Mouse (Mus musculus): Measurements from ENCODE around the gene Mlf1. TPM values are rescaled to one million over a fixed set of nuclear protein-coding genes. Genes with fewer than 3 reads are reported as not detected.

The Mlf1 gene
- polyA plus RNA-seq, 1 experiment from 2014 or later = 18.8 TPM

GRCm38 (mm10) chr3:67367481-67367880 lies 6.4 kb upstream of the Mlf1 start:
- no peak overlapping the region for H3K4me2 ChIP-seq
- H3K36me3 ChIP-seq = no peaks in the 10 kb centered on the region
- 56% methylated on average over 6 of the region's 6 CpGs for WGBS
- H3K9me3 ChIP-seq = no peaks in the 10 kb centered on the region
- ATAC-seq (ENCODE audit: insufficient number of reproducible peaks, low FRiP score, low TSS enrichment, low read depth) = no peak
- H3K4me1 ChIP-seq = no peaks in the 10 kb centered on the region
- H3K27me3 ChIP-seq = no peaks in the 10 kb centered on the region
- H3K4me3 ChIP-seq = no peak overlapping the region
- no peak overlapping the region for H3K9ac ChIP-seq
- H3K27ac ChIP-seq = no peak overlapping the region

- ATAC-seq (ENCODE audit: insufficient number of reproducible peaks, low FRiP score, low TSS enrichment, low read depth) = no peak
- no peaks in the 10 kb centered on the region for H3K9me3 ChIP-seq
- H3K4me3 ChIP-seq = no peak overlapping the region
- no peak overlapping the region for H3K4me2 ChIP-seq
- H3K27me3 ChIP-seq = peaks cover 11% of the 10 kb centered on the region
- H3K36me3 ChIP-seq = no peaks in the 10 kb centered on the region
- no peak overlapping the region for H3K9ac ChIP-seq
- no peak overlapping the region for H3K27ac ChIP-seq
- H3K4me1 ChIP-seq = peaks cover 5% of the 10 kb centered on the region; the same call in 1 of the 2 replicates
- WGBS = 75% methylated on average over 5 of the region's 5 CpGs
Measured at GRCm38 (mm10) chr3:67369407-67370079, 4.4 kb upstream of the Mlf1 start.

DNA sequence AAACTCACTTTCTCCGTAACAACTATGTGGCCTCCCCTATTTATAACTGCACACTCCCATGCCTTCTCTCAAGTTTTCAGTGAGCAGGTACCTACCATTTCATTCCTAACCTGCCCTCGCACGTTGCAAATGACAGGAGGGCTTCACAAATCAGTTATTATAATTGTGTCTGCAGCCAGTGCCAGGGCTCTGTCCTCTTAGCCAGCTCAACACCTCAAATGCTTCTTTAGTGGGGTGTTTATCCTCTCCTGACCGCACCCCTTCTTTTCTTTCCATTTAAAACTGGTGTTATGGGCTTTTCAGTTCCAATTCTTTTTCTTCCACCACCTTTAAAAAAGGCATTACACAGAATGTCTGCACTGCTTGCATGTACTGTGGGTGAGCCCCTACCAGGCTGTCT lies 1.7 kb upstream of the Mlf1 start:
- H3K9ac ChIP-seq = no peak overlapping the region
- H3K4me3 ChIP-seq = no peak overlapping the region
- no peak for ATAC-seq (ENCODE audit: insufficient number of reproducible peaks, low FRiP score, low TSS enrichment, low read depth)
- 64% methylated on average over 4 of the region's 4 CpGs for WGBS
- H3K36me3 ChIP-seq = no peaks in the 10 kb centered on the region
- peaks cover 12% of the 10 kb centered on the region for H3K27me3 ChIP-seq
- no peaks in the 10 kb centered on the region for H3K9me3 ChIP-seq
- no peak overlapping the region for H3K4me2 ChIP-seq
- no peak overlapping the region for H3K27ac ChIP-seq
- peaks cover 8% of the 10 kb centered on the region; the same call in 1 of the 2 replicates for H3K4me1 ChIP-seq

GRCm38 (mm10) chr3:67372781-67373180 lies 1.1 kb upstream of the Mlf1 start:
- no peak for ATAC-seq (ENCODE audit: insufficient number of reproducible peaks, low FRiP score, low TSS enrichment, low read depth)
- 40% methylated on average over 5 of the region's 5 CpGs for WGBS
- no peak overlapping the region for H3K4me3 ChIP-seq

DNA sequence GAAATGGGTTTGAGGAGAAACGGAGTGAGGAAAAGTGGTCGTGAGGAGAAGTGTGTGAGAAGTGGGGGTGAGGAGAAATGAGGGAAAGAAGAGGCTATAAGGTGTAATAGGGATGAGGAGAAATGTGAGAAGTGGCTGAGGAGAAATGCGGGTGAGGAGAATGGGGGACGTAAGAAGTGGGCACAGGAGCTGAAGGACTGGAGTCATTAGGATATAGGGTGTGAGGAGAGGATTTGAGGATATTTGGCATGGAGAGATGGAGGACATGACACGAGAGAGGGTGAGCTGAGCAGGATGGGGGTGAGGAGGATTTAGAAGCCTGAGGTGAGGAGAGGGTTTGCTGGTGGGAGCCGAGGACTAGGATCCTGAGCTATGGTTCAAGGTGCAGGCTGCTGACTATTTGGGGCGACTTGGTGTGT lies 472 bp downstream of the Mlf1 start:
- Histone ChIP-seq H3K36me3 (no peaks in the 10 kb centered on the region), H3K9me3 (no peaks in the 10 kb centered on the region), H3K4me2 (peak overlapping the region; percentile 89), H3K27ac (no peak overlapping the region), H3K9ac (peak overlapping the region; percentile 47), H3K4me3 (peak overlapping the region; percentile 50), H3K27me3 (peaks cover 12% of the 10 kb centered on the region), H3K4me1 (peaks cover 8% of the 10 kb centered on the region; the same call in 1 of the 2 replicates)
- ATAC-seq (ENCODE audit: insufficient number of reproducible peaks, low FRiP score, low TSS enrichment, low read depth) = no peak
- 27% methylated on average over 7 of the region's 7 CpGs for WGBS

More at GRCm38 (mm10) chr3:67372781-67373180, 1.1 kb upstream of the Mlf1 start:
- H3K27me3 ChIP-seq = peaks cover 12% of the 10 kb centered on the region
- no peak overlapping the region for H3K4me2 ChIP-seq
- no peaks in the 10 kb centered on the region for H3K36me3 ChIP-seq
- peaks cover 8% of the 10 kb centered on the region; the same call in 1 of the 2 replicates for H3K4me1 ChIP-seq
- H3K9me3 ChIP-seq = no peaks in the 10 kb centered on the region
- H3K27ac ChIP-seq = no peak overlapping the region
- H3K9ac ChIP-seq = no peak overlapping the region

DNA sequence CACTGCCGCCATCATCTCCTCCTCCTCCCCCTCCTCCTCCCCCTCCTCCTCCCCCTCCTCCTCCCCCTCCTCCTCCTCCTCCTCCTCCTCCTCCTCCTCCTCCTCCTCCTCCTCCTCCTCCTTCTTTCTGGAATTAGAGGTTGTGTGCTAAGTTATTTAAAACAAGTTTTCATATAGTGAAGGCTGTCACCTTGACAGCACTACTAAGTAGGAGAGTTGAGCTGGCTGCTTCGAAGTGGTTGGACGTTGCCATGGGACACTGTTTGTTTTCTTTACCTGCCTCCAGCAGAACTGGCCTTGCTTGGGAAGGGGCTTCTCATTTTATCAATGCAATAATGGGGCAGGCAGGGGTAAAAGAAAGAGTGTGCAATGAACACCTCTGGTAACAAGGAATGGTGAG lies 1.2 kb downstream of the Mlf1 start, which contains the start of gene Gm17402:
TSS of gene Gm17402 (minus strand) at position 101 of the 400 bp plus-strand sequence.
- no peak within 1 kb of the TSS for H3K27ac ChIP-seq
- 54% methylated on average over 3 of the region's 3 CpGs for WGBS
- no peak for ATAC-seq (ENCODE audit: insufficient number of reproducible peaks, low FRiP score, low TSS enrichment, low read depth)

GRCm38 (mm10) chr3:67378215-67378614 lies 4.3 kb downstream of the Mlf1 start:
- no peak overlapping the region for H3K4me2 ChIP-seq
- H3K4me1 ChIP-seq = peaks cover 8% of the 10 kb centered on the region; the same call in 1 of the 2 replicates
- H3K4me3 ChIP-seq = no peak overlapping the region
- ATAC-seq (ENCODE audit: insufficient number of reproducible peaks, low FRiP score, low TSS enrichment, low read depth) = no peak
- no peak overlapping the region for H3K9ac ChIP-seq
- H3K27ac ChIP-seq = no peak overlapping the region
- H3K36me3 ChIP-seq = no peaks in the 10 kb centered on the region
- H3K27me3 ChIP-seq = peaks cover 6% of the 10 kb centered on the region; the same call in 1 of the 2 replicates
- no peaks in the 10 kb centered on the region for H3K9me3 ChIP-seq

More for the DNA sequence above, 1.2 kb downstream of the Mlf1 start, which contains the start of gene Gm17402:
- Histone ChIP-seq H3K9ac (peak within 1 kb of the TSS; percentile 47), H3K4me2 (peak within 1 kb of the TSS; percentile 89), H3K27me3 (peaks cover 12% of the 10 kb centered on the region), H3K9me3 (no peaks in the 10 kb centered on the region), H3K36me3 (no peaks in the 10 kb centered on the region), H3K4me3 (peak within 1 kb of the TSS; percentile 50), H3K4me1 (peaks cover 8% of the 10 kb centered on the region; the same call in 1 of the 2 replicates)

GRCm38 (mm10) chr3:67429338-67429998 lies 55.6 kb downstream of the Mlf1 start:
- H3K9ac ChIP-seq = peak overlapping the region; percentile 81; the same call in 1 of the 2 replicates
- no peak overlapping the region for H3K27ac ChIP-seq
- peaks cover 17% of the 10 kb centered on the region for H3K36me3 ChIP-seq
- no peaks in the 10 kb centered on the region for H3K27me3 ChIP-seq
- H3K4me3 ChIP-seq = peak overlapping the region; percentile 94
- H3K4me1 ChIP-seq = peaks cover 6% of the 10 kb centered on the region
- no peak; the same call in 1 of the 2 replicates for ATAC-seq (ENCODE audit: insufficient number of reproducible peaks, low FRiP score, low TSS enrichment, low read depth)
- 32% methylated on average over 8 of the region's 8 CpGs for WGBS
- H3K4me2 ChIP-seq = peak overlapping the region; percentile 66
- peaks cover 4% of the 10 kb centered on the region; the same call in 1 of the 2 replicates for H3K9me3 ChIP-seq

- peak within 1 kb of the TSS; percentile 81 for H3K9ac ChIP-seq
- H3K4me3 ChIP-seq = peak within 1 kb of the TSS; percentile 94
- peaks cover 19% of the 10 kb centered on the region for H3K36me3 ChIP-seq
- H3K4me1 ChIP-seq = peaks cover 6% of the 10 kb centered on the region
- H3K4me2 ChIP-seq = peak within 1 kb of the TSS; percentile 66
- H3K27me3 ChIP-seq = no peaks in the 10 kb centered on the region
- peaks cover 4% of the 10 kb centered on the region; the same call in 1 of the 2 replicates for H3K9me3 ChIP-seq
- H3K27ac ChIP-seq = peak within 1 kb of the TSS; percentile 18; the same call in 1 of the 2 replicates
- peak; percentile 80 for ATAC-seq (ENCODE audit: insufficient number of reproducible peaks, low FRiP score, low TSS enrichment, low read depth)
- 0% methylated on average over 24 of the region's 24 CpGs for WGBS
Measured at GRCm38 (mm10) chr3:67429999-67430380, 56.1 kb downstream of the Mlf1 start, which contains the start of gene Gfm1. Gfm1 (plus strand) TSS chr3:67430096.

DNA sequence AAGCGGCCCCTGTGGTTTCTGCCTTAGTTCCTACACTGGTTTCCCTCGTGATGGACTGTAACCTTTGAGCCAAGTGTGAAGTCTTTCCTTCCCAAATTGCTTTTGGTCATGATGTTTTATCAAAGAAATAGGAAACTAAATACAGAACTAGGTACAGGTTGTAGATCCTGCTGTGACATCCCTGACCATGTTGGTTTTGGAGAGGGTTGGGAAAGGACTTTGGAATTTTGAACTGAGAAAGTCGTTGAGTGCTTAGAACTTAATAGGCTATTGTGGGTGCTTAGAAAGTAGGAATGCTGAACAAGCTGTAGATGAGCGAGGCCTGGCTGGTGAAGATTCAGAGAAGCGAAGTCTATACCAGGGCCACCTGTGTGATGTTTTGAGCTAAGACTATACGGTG lies 60.1 kb downstream of the Mlf1 start:
- H3K4me1 ChIP-seq = peaks cover 6% of the 10 kb centered on the region
- H3K27me3 ChIP-seq = no peaks in the 10 kb centered on the region
- no peaks in the 10 kb centered on the region for H3K9me3 ChIP-seq
- no peak overlapping the region for H3K4me2 ChIP-seq
- WGBS = 92% methylated on average over 6 of the region's 6 CpGs
- no peak for ATAC-seq (ENCODE audit: insufficient number of reproducible peaks, low FRiP score, low TSS enrichment, low read depth)
- H3K36me3 ChIP-seq = peaks cover 48% of the 10 kb centered on the region
- no peak overlapping the region for H3K4me3 ChIP-seq
- H3K9ac ChIP-seq = no peak overlapping the region
- H3K27ac ChIP-seq = no peak overlapping the region

DNA sequence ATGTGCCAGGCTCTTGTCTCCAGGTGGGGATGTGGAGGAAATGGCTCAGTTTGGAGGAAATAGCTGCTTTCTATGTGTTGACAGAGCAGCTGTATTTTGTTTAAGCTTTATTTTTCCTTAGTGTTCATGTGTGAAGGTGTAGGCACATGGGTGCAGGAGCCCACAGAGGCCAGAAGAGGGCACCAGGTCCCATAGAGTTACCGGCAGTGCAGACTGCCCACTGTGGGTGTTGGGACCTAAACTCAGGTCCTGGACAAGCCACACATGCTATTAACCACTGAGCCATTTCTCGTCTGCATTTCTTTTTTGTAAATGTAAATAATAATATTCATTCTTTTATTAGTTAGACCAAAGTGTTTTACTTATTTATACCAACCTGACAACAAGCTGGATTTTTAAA lies 73.2 kb downstream of the Mlf1 start:
- WGBS = 91% methylated on average over 2 of the region's 2 CpGs
- no peak overlapping the region for H3K4me2 ChIP-seq

More for the DNA sequence above, 73.2 kb downstream of the Mlf1 start:
- Histone ChIP-seq H3K9ac (no peak overlapping the region), H3K9me3 (no peaks in the 10 kb centered on the region), H3K4me3 (no peak overlapping the region), H3K27me3 (no peaks in the 10 kb centered on the region), H3K4me1 (no peaks in the 10 kb centered on the region), H3K36me3 (peaks cover 70% of the 10 kb centered on the region), H3K27ac (no peak overlapping the region)
- ATAC-seq (ENCODE audit: insufficient number of reproducible peaks, low FRiP score, low TSS enrichment, low read depth) = no peak

Measured in limb, embryonic 15.5 days (tissue).